Mouse (Mus musculus) gastrocnemius, adult 18-20 months (tissue): ENCODE measurements around the gene Actr3. TPM values are rescaled to one million over a fixed set of nuclear protein-coding genes. Genes with fewer than 3 reads are reported as not detected.
"Not testable (repeated sequence)": the region's sequence is repeated elsewhere in the genome, so short reads cannot be mapped to it uniquely, and the experiment has no call there.

Experiments used
- DNase-seq: peaks from one replicate; pipeline ENCODE4 v3.0.0; 2021; ENCODE audit warnings: low spot score
- total RNA-seq, 2 experiments: library from RNA; stranded (reverse); gene quantifications; 2 replicates each; pipeline ENCODE4 v1.2.3; 2021

The Actr3 gene
- total RNA-seq, 2 experiments from 2014 or later = 40.0 to 50.8 TPM

- no peak for DNase-seq
Measured at GRCm38 (mm10) chr1:125439556-125439955, 4.0 kb upstream of the Actr3 start.

- no peak for DNase-seq
Measured at GRCm38 (mm10) chr1:125438826-125439225, 3.3 kb upstream of the Actr3 start.

- DNase-seq = no peak
Measured at GRCm38 (mm10) chr1:125437927-125438326, 2.4 kb upstream of the Actr3 start.

- DNase-seq = no peak
Measured at GRCm38 (mm10) chr1:125437161-125437560, 1.6 kb upstream of the Actr3 start.

- no peak for DNase-seq
Measured at GRCm38 (mm10) chr1:125435018-125435368, 534 bp downstream of the Actr3 start.

- peak; percentile 45 for DNase-seq
Measured at GRCm38 (mm10) chr1:125434485-125435001, 984 bp downstream of the Actr3 start.

- DNase-seq = no peak
Measured at GRCm38 (mm10) chr1:125431286-125431685, 4.2 kb downstream of the Actr3 start.

- no peak for DNase-seq
Measured at GRCm38 (mm10) chr1:125430737-125431136, 4.8 kb downstream of the Actr3 start.

- no peak for DNase-seq
Measured at GRCm38 (mm10) chr1:125429984-125430383, 5.5 kb downstream of the Actr3 start.

GRCm38 (mm10) chr1:125428315-125428714 is 7.2 kb downstream of the Actr3 start:
- DNase-seq = no peak

- DNase-seq = no peak
Measured at GRCm38 (mm10) chr1:125426387-125427045, 9.0 kb downstream of the Actr3 start.

- no peak for DNase-seq
Measured at GRCm38 (mm10) chr1:125419906-125420305, 15.6 kb downstream of the Actr3 start.

- no peak for DNase-seq
Measured at GRCm38 (mm10) chr1:125418732-125419131, 16.8 kb downstream of the Actr3 start.

- DNase-seq = no peak
Measured at GRCm38 (mm10) chr1:125407220-125407619, 28.3 kb downstream of the Actr3 start.

- no peak for DNase-seq
Measured at GRCm38 (mm10) chr1:125395391-125395790, 40.1 kb downstream of the Actr3 start.

GRCm38 (mm10) chr1:125393324-125393723 is 42.2 kb downstream of the Actr3 start:
- not testable (repeated sequence) for DNase-seq

GRCm38 (mm10) chr1:125390065-125390754 is 45.3 kb downstream of the Actr3 start:
- DNase-seq = not testable (repeated sequence)

- DNase-seq = not testable (repeated sequence)
Measured at GRCm38 (mm10) chr1:125389634-125390033, 45.9 kb downstream of the Actr3 start.

GRCm38 (mm10) chr1:125388370-125388769 is 47.2 kb downstream of the Actr3 start:
- DNase-seq = no peak

GRCm38 (mm10) chr1:125386217-125386616 is 49.3 kb downstream of the Actr3 start:
- no peak for DNase-seq

- DNase-seq = peak; percentile 24
Measured at GRCm38 (mm10) chr1:125382622-125383021, 52.9 kb downstream of the Actr3 start.

- DNase-seq = no peak
Measured at GRCm38 (mm10) chr1:125378889-125379288, 56.6 kb downstream of the Actr3 start.

- no peak for DNase-seq
Measured at GRCm38 (mm10) chr1:125372855-125373254, 62.7 kb downstream of the Actr3 start.
